Mouse (Mus musculus) left cerebral cortex, adult 8-10 months (tissue): ENCODE measurements around the gene Psap. TPM values are rescaled to one million over a fixed set of nuclear protein-coding genes. Genes with fewer than 3 reads are reported as not detected.
A peak's percentile ranks its signal among the peaks of the same experiment; 100 is the strongest.

ENCODE experiments used
- DNase-seq, 2 experiments: peaks; one replicate each; pipeline ENCODE4 v3.0.0; 2022; ENCODE audit warnings: low spot score in 2 of 2
- total RNA-seq, 4 experiments: library from RNA; stranded (reverse); gene quantifications; 2 replicates each; pipeline ENCODE4 v1.2.4; 2022

The Psap gene
- total RNA-seq, 4 experiments from 2014 or later, result 1,605 to 1,722 (median 1,654) TPM

DNA sequence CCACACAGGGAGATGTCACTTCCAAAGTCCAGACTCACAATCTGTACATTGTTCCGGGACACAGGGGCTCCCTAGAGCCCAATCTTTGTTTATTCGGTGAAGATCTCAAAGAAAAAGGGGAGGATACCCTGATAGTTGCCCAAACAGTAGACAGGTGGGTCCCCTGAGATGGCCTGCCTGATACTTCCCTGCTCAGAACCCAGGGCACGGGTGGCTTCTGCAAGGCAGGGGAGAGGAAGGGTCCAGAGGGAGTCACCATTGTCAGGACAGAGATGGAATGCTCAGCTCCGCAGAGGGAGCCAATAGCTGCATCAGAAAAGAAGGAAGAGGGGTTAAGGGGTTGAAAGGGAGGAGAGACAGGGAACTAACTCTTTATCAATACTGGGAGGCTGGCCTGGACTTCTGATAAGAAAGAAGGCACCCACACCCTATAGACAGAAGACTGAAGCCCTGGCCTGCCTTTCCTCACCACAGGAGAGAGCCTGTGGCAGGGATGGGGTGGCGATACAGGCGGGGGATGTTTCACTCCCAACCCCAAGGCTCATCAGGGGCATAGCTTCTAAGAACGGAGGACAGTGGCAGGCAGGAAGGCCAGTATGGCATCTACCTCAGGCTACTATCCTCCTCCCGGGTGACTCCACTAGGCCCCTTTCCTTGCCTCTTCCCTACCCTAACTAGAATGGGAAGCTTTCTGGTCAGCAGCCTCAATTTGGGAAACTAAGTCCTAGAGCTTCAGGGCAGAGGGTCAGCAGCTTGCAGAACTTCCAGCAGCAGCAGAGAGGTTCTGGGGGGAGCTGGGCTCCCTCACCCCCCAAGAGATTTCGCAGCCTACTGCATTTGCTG is 70.6 kb downstream of the Psap start:
- no peak for DNase-seq

DNA sequence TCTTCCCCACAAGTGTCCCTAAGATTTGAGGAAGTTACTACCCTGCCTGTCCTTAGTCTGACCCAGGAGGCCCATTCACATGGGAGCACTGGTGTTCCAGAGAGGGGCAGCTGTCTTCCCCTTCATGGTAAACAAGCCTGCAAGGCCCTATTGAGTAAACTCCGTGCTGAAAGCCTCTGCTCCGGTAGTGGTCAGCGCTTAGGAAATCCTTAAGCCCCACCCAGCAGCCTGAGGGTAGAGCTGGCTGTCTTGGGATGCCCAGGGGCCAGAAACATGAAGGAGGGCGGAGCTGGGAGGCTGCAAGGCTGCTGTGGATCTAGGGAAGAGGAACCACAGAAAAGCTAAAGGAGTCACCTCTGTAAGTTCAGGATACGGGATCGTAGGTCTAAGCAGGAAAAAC is 71.6 kb downstream of the Psap start:
- no peak for DNase-seq

DNA sequence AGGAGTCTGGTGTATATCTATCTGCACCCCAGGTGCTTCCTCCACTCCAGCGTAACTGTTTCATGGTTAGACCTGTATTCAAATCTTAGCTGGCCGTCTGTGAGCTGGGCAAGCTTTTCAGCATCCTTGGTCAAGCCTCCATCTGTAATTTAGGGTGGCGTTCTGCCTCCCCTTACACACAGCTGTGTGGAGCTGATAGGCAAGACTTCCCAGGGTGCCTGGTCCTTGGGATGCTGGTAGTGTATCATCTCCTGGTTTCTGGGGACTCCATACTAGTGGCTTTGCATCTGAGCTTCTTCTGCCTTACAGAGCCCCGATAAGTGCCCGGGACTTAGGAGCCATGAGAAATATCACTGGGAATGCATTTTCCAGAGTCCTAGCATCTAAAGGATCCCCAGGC is 72.2 kb downstream of the Psap start:
- DNase-seq, result no peak

DNA sequence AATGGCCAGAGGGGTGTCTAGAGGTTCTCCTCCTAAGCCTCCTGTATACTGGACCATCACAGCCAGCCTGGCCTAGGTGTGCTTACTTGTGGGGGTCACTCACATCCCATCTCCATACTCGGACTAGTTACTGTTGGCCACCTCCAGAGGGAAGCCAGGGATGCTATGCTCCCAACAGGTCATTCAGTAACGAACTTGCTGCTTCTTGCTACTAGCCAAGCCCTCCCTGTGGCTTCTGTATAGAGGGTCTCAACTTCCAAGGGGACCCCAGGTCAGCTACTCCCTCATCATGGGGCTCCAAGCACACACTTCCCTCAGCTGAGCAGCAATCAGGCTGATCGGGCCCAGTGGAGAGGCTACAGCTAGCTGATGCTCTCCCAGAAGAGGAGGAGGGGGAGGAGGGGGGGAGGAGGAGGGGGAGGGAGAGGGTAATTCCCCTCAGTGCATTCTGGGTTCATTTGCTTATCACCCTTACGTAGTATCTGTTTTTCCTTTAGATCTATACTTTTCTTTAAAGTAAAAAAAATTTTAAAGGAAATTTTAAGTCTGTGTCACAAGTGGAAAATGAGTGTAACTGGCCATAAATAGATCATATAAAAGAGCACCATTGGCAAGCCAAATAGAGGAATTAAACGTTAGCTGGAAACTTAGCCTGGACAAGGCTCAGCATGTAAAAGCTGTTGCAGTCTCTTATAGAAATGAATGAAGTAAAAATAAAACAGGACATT is 72.8 kb downstream of the Psap start:
- DNase-seq, result no peak

DNA sequence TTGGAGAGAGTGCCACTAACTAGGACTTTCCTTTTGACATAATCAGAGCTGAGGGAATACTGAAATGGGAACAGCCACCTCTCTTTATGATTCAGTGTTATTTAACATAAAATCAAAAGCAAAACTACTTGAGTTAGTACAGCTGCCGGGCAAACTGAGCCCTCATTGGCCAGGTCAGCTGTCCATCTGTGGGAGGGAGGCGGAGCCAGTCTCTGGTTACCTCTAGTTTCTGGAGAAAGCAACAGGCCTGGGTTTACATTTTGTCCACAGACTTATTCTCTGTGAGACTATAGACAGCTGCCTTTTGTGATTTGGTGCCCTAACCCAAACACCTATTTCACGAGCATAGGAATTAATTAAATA is 73.4 kb downstream of the Psap start:
- peak; percentile 39 to 59 for DNase-seq

DNA sequence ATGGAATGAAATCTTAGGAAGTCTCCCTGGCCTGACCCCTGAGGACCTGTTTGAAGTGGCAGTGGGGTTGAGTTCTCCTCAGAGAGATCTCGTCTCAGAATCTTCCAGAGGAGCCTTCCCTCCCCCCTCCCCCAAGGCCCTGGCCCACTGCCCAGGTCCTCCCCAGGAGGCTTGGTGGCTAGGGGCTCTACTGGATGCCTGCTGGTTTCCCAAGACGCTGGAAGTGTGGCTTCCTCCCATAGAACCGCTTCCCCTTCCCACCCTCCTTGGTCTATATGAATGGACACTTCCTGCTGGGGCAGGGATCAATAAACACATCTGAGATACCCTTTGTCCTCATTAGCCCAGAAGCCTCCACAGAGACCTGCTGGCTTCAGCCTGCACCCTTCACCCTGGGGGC is 73.8 kb downstream of the Psap start:
- DNase-seq, result no peak

DNA sequence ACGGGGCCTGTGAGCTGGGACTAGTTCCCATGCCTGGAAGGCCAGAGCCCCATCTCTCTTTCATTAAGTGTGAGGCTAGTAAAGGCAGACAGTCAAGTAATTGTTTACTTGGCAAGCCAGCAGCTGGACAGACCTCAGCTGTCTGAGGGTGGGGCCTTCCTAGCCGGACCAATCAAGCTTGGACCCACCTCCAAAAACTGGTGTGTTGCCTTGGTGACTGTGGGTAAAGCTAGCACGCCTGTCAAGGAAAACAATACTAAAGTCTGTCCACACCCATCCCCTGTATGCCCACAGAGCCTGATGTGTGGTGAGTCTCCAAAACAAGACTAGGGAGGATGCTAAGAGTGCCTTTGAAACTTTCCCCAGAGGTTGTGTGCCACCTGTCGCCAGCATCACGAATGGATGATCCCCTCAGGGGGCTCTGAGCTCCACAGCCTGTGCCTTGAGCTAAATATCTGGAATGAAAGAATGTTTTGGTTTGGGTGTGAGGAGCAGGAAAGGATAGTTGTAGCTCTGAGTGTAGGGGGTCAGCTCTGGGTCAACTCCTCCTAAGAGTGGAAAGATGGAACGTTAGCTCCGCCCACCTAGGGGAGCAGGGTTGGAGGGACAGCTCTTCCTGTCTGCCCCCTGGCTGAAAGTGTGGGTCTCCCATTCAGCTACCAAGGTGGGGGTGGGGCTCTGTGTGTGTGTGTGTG is 74.5 kb downstream of the Psap start:
- DNase-seq, result no peak

Other genes starting within 250 kb of the Psap start
- gene Spock2, start 171.4 kb upstream of the Psap start, total RNA-seq, result 100 to 1,000 TPM; 540 to 596 (median 571) TPM
- 1 to 10 TPM; 1.2 to 2.0 (median 1.9) TPM for gene Chst3, start 58.4 kb upstream of the Psap start, total RNA-seq
- 10 to 100 TPM; 20.2 to 54.7 (median 33.7) TPM for gene Vsir, start 69.2 kb downstream of the Psap start, total RNA-seq
- 1 to 10 TPM in 1 of 4 experiments, under 1 TPM in 1, not detected in 2; 0.75 to 1.7 TPM for gene Gm17455, start 122.1 kb downstream of the Psap start, total RNA-seq